In genomic region chr7:80863520-80863919, GRCm38 (mm10) we compare ENCODE assay signal across 10 mouse cellular contexts. TPM values are rescaled to one million over a fixed set of nuclear protein-coding genes. Genes with fewer than 3 reads are reported as not detected.
DNase-seq lines count a peak whose midpoint lies in the region; ATAC-seq lines count a peak whose summit lies in the region.
"Had no signal": no experiment of that assay in that cellular context is flagged by ENCODE, and none has a peak within 500 bp of the region (broad histone marks: within the 10 kb centered on the region; RNA-seq: fewer than 3 reads in every experiment).

No protein-coding gene starts in this region.

- WGBS in heart, embryonic 10.5 days: 89% methylated on average over 5 of the region's 5 CpGs
- 79% methylated on average over 5 of the region's 5 CpGs for WGBS in lung, embryonic 15.5 days
- WGBS in forebrain, embryonic 16.5 days: 87% methylated on average over 5 of the region's 5 CpGs
- WGBS in midbrain, embryonic 15.5 days: 82% methylated on average over 5 of the region's 5 CpGs

- H3K27ac ChIP-seq in heart, embryonic 10.5 days: peak overlapping the region; percentile 1; the same call in 1 of the 2 replicates
- peak overlapping the region; percentile 41 for H3K27ac ChIP-seq in lung, embryonic 15.5 days
- no peak overlapping the region for H3K27ac ChIP-seq in forebrain, embryonic 16.5 days (ENCODE audit: low read length)
- no peak overlapping the region for H3K27ac ChIP-seq in midbrain, embryonic 15.5 days
- H3K27ac ChIP-seq: limb, embryonic 15.5 days had no signal

- no peak overlapping the region for H3K4me3 ChIP-seq in heart, embryonic 10.5 days
- H3K4me3 ChIP-seq in lung, embryonic 15.5 days: no peak overlapping the region
- no peak overlapping the region for H3K4me3 ChIP-seq in forebrain, embryonic 16.5 days (replicated peaks; ENCODE audit: low read length)
- H3K4me3 ChIP-seq in midbrain, embryonic 15.5 days: peak overlapping the region; percentile 3; the same call in 1 of the 2 replicates
- H3K4me3 ChIP-seq: limb, embryonic 15.5 days had no signal

- no peaks in the 10 kb centered on the region for H3K9me3 ChIP-seq in heart, embryonic 10.5 days
- no peaks in the 10 kb centered on the region for H3K9me3 ChIP-seq in lung, embryonic 15.5 days
- no peaks in the 10 kb centered on the region for H3K9me3 ChIP-seq in forebrain, embryonic 16.5 days (ENCODE audit: control insufficient read depth, low read length)
- H3K9me3 ChIP-seq in midbrain, embryonic 15.5 days: no peaks in the 10 kb centered on the region
- H3K9me3 ChIP-seq: limb, embryonic 15.5 days had no signal

- peaks cover 52% of the 10 kb centered on the region for H3K36me3 ChIP-seq in heart, embryonic 10.5 days
- H3K36me3 ChIP-seq in lung, embryonic 15.5 days: peaks cover 23% of the 10 kb centered on the region
- peaks cover 16% of the 10 kb centered on the region for H3K36me3 ChIP-seq in forebrain, embryonic 16.5 days (ENCODE audit: control insufficient read depth, insufficient read depth)
- peaks cover 17% of the 10 kb centered on the region; the same call in 1 of the 2 replicates for H3K36me3 ChIP-seq in midbrain, embryonic 15.5 days (replicated peaks)

- H3K4me2 ChIP-seq in lung, embryonic 15.5 days: no peak overlapping the region
- H3K4me2 ChIP-seq in forebrain, embryonic 16.5 days (ENCODE audit: low read length): peak overlapping the region; percentile 10
- H3K4me2 ChIP-seq in midbrain, embryonic 15.5 days: peak overlapping the region; percentile 80
- H3K4me2 ChIP-seq: limb, embryonic 15.5 days had no signal

- H3K4me1 ChIP-seq in heart, embryonic 10.5 days: peaks cover 28% of the 10 kb centered on the region
- H3K4me1 ChIP-seq in lung, embryonic 15.5 days: peaks cover 46% of the 10 kb centered on the region
- peaks cover 36% of the 10 kb centered on the region for H3K4me1 ChIP-seq in forebrain, embryonic 16.5 days (replicated peaks; ENCODE audit: control insufficient read depth, insufficient read depth, low read length)
- H3K4me1 ChIP-seq in midbrain, embryonic 15.5 days: peaks cover 48% of the 10 kb centered on the region

- no peaks in the 10 kb centered on the region for H3K27me3 ChIP-seq in heart, embryonic 10.5 days (ENCODE audit: insufficient read depth, poor library complexity, severe bottlenecking)
- H3K27me3 ChIP-seq in lung, embryonic 15.5 days: no peaks in the 10 kb centered on the region
- no peaks in the 10 kb centered on the region for H3K27me3 ChIP-seq in forebrain, embryonic 16.5 days (replicated peaks; ENCODE audit: control insufficient read depth, insufficient read depth, low read length)
- H3K27me3 ChIP-seq in midbrain, embryonic 15.5 days (replicated peaks): no peaks in the 10 kb centered on the region
- H3K27me3 ChIP-seq: CH12.LX; limb, embryonic 15.5 days had no signal

- H3K9ac ChIP-seq in lung, embryonic 15.5 days: no peak overlapping the region
- H3K9ac ChIP-seq in forebrain, embryonic 16.5 days (replicated peaks; ENCODE audit: low read depth, low read length): no peak overlapping the region
- peak overlapping the region; percentile 14; the same call in 1 of the 2 replicates for H3K9ac ChIP-seq in midbrain, embryonic 15.5 days
- H3K9ac ChIP-seq: limb, embryonic 15.5 days had no signal

- DNase-seq in heart, embryonic 10.5 days (ENCODE audit: low spot score): no peak
- DNase-seq in heart, postnatal 25 days (ENCODE audit: low spot score): no peak
- DNase-seq in lung, postnatal 36 days: no peak
- DNase-seq in frontal cortex, postnatal 14 days (ENCODE audit: low spot score in 2 of 2): no peak
- no peak for DNase-seq in left cerebral cortex, adult 18-20 months (ENCODE audit: low spot score in 2 of 2)

- intact Hi-C loops in heart, postnatal 25 days (cut with DNase I): loop anchor here (5.0 to 10.0 kb wide), 2 partner anchors 199 to 481 kb away; partner anchors contain the start of gene Rps17

- no peak for ATAC-seq in lung, embryonic 15.5 days (ENCODE audit: borderline replicate concordance, extremely low read depth, low FRiP score, low TSS enrichment)
- ATAC-seq in forebrain, embryonic 16.5 days: no peak
- no peak for ATAC-seq in midbrain, embryonic 15.5 days (replicated peaks)

RNA-seq across cellular contexts. Expression of gene Zscan2, which starts 2.8 kb away (rescaled TPM):
- polyA plus RNA-seq in heart, embryonic 10.5 days (2016; fragmentation: Nextera tagmentation; extraction: Ambion mirVana): 2.3 and 2.5 TPM in 2 replicates
- 1 to 10 TPM; 5.4 to 6.1 TPM for total RNA-seq in heart, postnatal 25 days (2021)
- 2.7 and 2.9 TPM in 2 replicates for polyA plus RNA-seq in lung, embryonic 15.5 days (2015; fragmentation: Nextera tagmentation; extraction: Ambion mirVana)
- polyA plus RNA-seq in forebrain, embryonic 16.5 days (2015; fragmentation: Nextera tagmentation; extraction: Ambion mirVana): 5.7 and 5.9 TPM in 2 replicates
- polyA plus RNA-seq in midbrain, embryonic 15.5 days (2015; fragmentation: Nextera tagmentation; extraction: Ambion mirVana): 4.8 and 4.9 TPM in 2 replicates
- 10 to 100 TPM; 15.9 to 17.0 TPM for total RNA-seq in left cerebral cortex, adult 18-20 months (2021)

RNA-seq across cellular contexts. Expression of gene Wdr73, which starts 37.5 kb away (rescaled TPM):
- 27.1 and 39.6 TPM in 2 replicates for polyA plus RNA-seq in heart, embryonic 10.5 days (2016; fragmentation: Nextera tagmentation; extraction: Ambion mirVana)
- 1 to 10 TPM; 5.7 to 6.0 TPM for total RNA-seq in heart, postnatal 25 days (2021)
- polyA plus RNA-seq in lung, embryonic 15.5 days (2015; fragmentation: Nextera tagmentation; extraction: Ambion mirVana): 36.9 and 37.1 TPM in 2 replicates
- 44.4 and 46.3 TPM in 2 replicates for polyA plus RNA-seq in forebrain, embryonic 16.5 days (2015; fragmentation: Nextera tagmentation; extraction: Ambion mirVana)
- polyA plus RNA-seq in midbrain, embryonic 15.5 days (2015; fragmentation: Nextera tagmentation; extraction: Ambion mirVana): 38.5 and 40.3 TPM in 2 replicates
- total RNA-seq in left cerebral cortex, adult 18-20 months (2021): 10 to 100 TPM; 27.5 to 29.9 TPM

RNA-seq across cellular contexts. Expression of gene Iqgap1, which starts 37.7 kb away (rescaled TPM):
- polyA plus RNA-seq in heart, embryonic 10.5 days (2016; fragmentation: Nextera tagmentation; extraction: Ambion mirVana): 37.7 and 39.5 TPM in 2 replicates
- total RNA-seq in heart, postnatal 25 days (2021): 10 to 100 TPM; 39.8 to 46.7 TPM
- 107 and 115 TPM in 2 replicates for polyA plus RNA-seq in lung, embryonic 15.5 days (2015; fragmentation: Nextera tagmentation; extraction: Ambion mirVana)
- 24.5 and 25.9 TPM in 2 replicates for polyA plus RNA-seq in forebrain, embryonic 16.5 days (2015; fragmentation: Nextera tagmentation; extraction: Ambion mirVana)
- 22.0 and 22.1 TPM in 2 replicates for polyA plus RNA-seq in midbrain, embryonic 15.5 days (2015; fragmentation: Nextera tagmentation; extraction: Ambion mirVana)
- 10 to 100 TPM; 22.6 to 23.3 TPM for total RNA-seq in left cerebral cortex, adult 18-20 months (2021)

RNA-seq across cellular contexts. Expression of gene Nmb, which starts 41.4 kb away (rescaled TPM):
- 4.9 and 6.5 TPM in 2 replicates for polyA plus RNA-seq in heart, embryonic 10.5 days (2016; fragmentation: Nextera tagmentation; extraction: Ambion mirVana)
- 1 to 10 TPM; 5.8 to 7.7 TPM for total RNA-seq in heart, postnatal 25 days (2021)
- polyA plus RNA-seq in lung, embryonic 15.5 days (2015; fragmentation: Nextera tagmentation; extraction: Ambion mirVana): 7.3 and 8.9 TPM in 2 replicates
- 5.0 and 5.7 TPM in 2 replicates for polyA plus RNA-seq in forebrain, embryonic 16.5 days (2015; fragmentation: Nextera tagmentation; extraction: Ambion mirVana)
- polyA plus RNA-seq in midbrain, embryonic 15.5 days (2015; fragmentation: Nextera tagmentation; extraction: Ambion mirVana): 5.2 and 7.2 TPM in 2 replicates
- total RNA-seq in left cerebral cortex, adult 18-20 months (2021): 1 to 10 TPM; 5.3 to 6.0 TPM

Comparison
In these comparisons a context has a peak if more than half of its experiments do, and no peak if none do; other contexts are left out.
1. H3K27ac ChIP-seq: peak in heart, embryonic 10.5 days (single experiment) and lung, embryonic 15.5 days (single experiment); none in forebrain, embryonic 16.5 days (single experiment) and midbrain, embryonic 15.5 days (single experiment).